Mouse (Mus musculus): ENCODE data around the gene Hoxa10.

Gene Hoxa10

GRCm38 (mm10) chr6:52245040-52245756 is 4.5 kb upstream of the Hoxa10 start:
- no peak for DNase-seq (ENCODE audit: low read depth)

- DNase-seq (ENCODE audit: low read depth), result no peak
Observed at GRCm38 (mm10) chr6:52244471-52245039, 3.9 kb upstream of the Hoxa10 start.

- DNase-seq (ENCODE audit: low read depth), result no peak
Observed at GRCm38 (mm10) chr6:52243681-52244121, 3.0 kb upstream of the Hoxa10 start.

GRCm38 (mm10) chr6:52242801-52243332 is 2.2 kb upstream of the Hoxa10 start:
- no peak for DNase-seq (ENCODE audit: low read depth)

GRCm38 (mm10) chr6:52241001-52241621 is 457 bp upstream of the Hoxa10 start:
- no peak for DNase-seq (ENCODE audit: low read depth)

- no peak for DNase-seq (ENCODE audit: low read depth)
Observed at GRCm38 (mm10) chr6:52239625-52240388, 847 bp downstream of the Hoxa10 start.

GRCm38 (mm10) chr6:52238976-52239375 is 1.7 kb downstream of the Hoxa10 start:
- DNase-seq (ENCODE audit: low read depth), result no peak

- no peak for DNase-seq (ENCODE audit: low read depth)
Observed at GRCm38 (mm10) chr6:52238155-52238545, 2.5 kb downstream of the Hoxa10 start.

- no peak for DNase-seq (ENCODE audit: low read depth)
Observed at GRCm38 (mm10) chr6:52237346-52238154, 3.1 kb downstream of the Hoxa10 start.

GRCm38 (mm10) chr6:52236806-52237205 is 3.8 kb downstream of the Hoxa10 start:
- no peak for DNase-seq (ENCODE audit: low read depth)

GRCm38 (mm10) chr6:52235866-52236265 is 4.8 kb downstream of the Hoxa10 start:
- DNase-seq (ENCODE audit: low read depth), result no peak

GRCm38 (mm10) chr6:52235267-52235666 is 5.4 kb downstream of the Hoxa10 start:
- DNase-seq (ENCODE audit: low read depth), result no peak

- DNase-seq (ENCODE audit: low read depth), result no peak
Observed at GRCm38 (mm10) chr6:52234428-52235140, 6.1 kb downstream of the Hoxa10 start.

- DNase-seq (ENCODE audit: low read depth), result no peak
Observed at GRCm38 (mm10) chr6:52233546-52234427, 6.9 kb downstream of the Hoxa10 start.

- DNase-seq (ENCODE audit: low read depth), result no peak
Observed at GRCm38 (mm10) chr6:52232984-52233545, 7.6 kb downstream of the Hoxa10 start.

GRCm38 (mm10) chr6:52232568-52232965 is 8.1 kb downstream of the Hoxa10 start:
- DNase-seq (ENCODE audit: low read depth), result no peak

- DNase-seq (ENCODE audit: low read depth), result no peak
Observed at GRCm38 (mm10) chr6:52231885-52232567, 8.6 kb downstream of the Hoxa10 start.

GRCm38 (mm10) chr6:52230516-52231165 is 10.0 kb downstream of the Hoxa10 start, which contains the start of gene Hoxa9:
Gene Hoxa9 (minus strand): TSS chr6:52231089.
- DNase-seq (ENCODE audit: low read depth), result no peak

Measured in naive thymus-derived CD4-positive, alpha-beta T cell, adult 2 months (primary cell).